9 mouse cellular contexts compared by ENCODE assay signal in genomic region chr14:55116425-55117200, GRCm38 (mm10). TPM values are rescaled to one million over a fixed set of nuclear protein-coding genes. Genes with fewer than 3 reads are reported as not detected.
DNase-seq lines count a peak whose midpoint lies in the region; ATAC-seq and TF ChIP-seq lines count a peak whose summit lies in the region.
"Had no signal": no experiment of that assay in that cellular context is flagged by ENCODE, and none has a peak within 500 bp of the region (broad histone marks: within the 10 kb centered on the region; RNA-seq: fewer than 3 reads in every experiment).

TSS of gene Jph4 (minus strand) at chr14:55116935.

- peak; percentile 42 for DNase-seq in kidney, postnatal 10 days
- no peak for DNase-seq in kidney, adult 2 months
- peak; percentile 86 to 87 for DNase-seq in cerebellum, postnatal 14 days
- peak; percentile 60 for DNase-seq in hindbrain, embryonic 14.5 days (ENCODE audit: low spot score)
- no peak for DNase-seq in urinary bladder, postnatal 10 days (ENCODE audit: low spot score)
- no peak for DNase-seq in spleen, adult 12 weeks (ENCODE audit: low spot score)
- no peak for DNase-seq in ovary, adult 18-20 months (ENCODE audit: low spot score)

- no peaks in the 10 kb centered on the region; the same call in 1 of the 2 replicates for H3K27me3 ChIP-seq in kidney, adult 2 months (replicated peaks; ENCODE audit: control insufficient read depth, insufficient read depth, low read length)
- H3K27me3 ChIP-seq in hindbrain, embryonic 14.5 days (ENCODE audit: control insufficient read depth, insufficient read depth, low read length): peaks cover 10% of the 10 kb centered on the region; the same call in 1 of the 2 replicates
- H3K27me3 ChIP-seq in limb, embryonic 15.5 days: peaks cover 53% of the 10 kb centered on the region

- peak within 1 kb of the TSS; percentile 90 for H3K9ac ChIP-seq in hindbrain, embryonic 14.5 days
- H3K9ac ChIP-seq in limb, embryonic 15.5 days: no peak within 1 kb of the TSS

- no peak for TF ChIP-seq CTCF in kidney, adult 2 months (conservative IDR thresholded peaks at IDR 0.05; ENCODE audit: insufficient read depth, insufficient read length, low read depth, low read length)

- peak within 1 kb of the TSS; percentile 86 for H3K4me2 ChIP-seq in hindbrain, embryonic 14.5 days (replicated peaks)
- peak within 1 kb of the TSS; percentile 100 for H3K4me2 ChIP-seq in limb, embryonic 15.5 days

- H3K9me3 ChIP-seq in hindbrain, embryonic 14.5 days (ENCODE audit: control insufficient read depth, low read length): no peaks in the 10 kb centered on the region
- no peaks in the 10 kb centered on the region for H3K9me3 ChIP-seq in limb, embryonic 15.5 days

- peak; percentile 77 for ATAC-seq in hindbrain, embryonic 14.5 days (ENCODE audit: low FRiP score)
- no peak for ATAC-seq in limb, embryonic 15.5 days (ENCODE audit: insufficient number of reproducible peaks, low FRiP score, low TSS enrichment, low read depth)

- H3K36me3 ChIP-seq in kidney, adult 2 months (ENCODE audit: control insufficient read depth, insufficient read depth, low read length): no peaks in the 10 kb centered on the region
- H3K36me3 ChIP-seq in hindbrain, embryonic 14.5 days (replicated peaks; ENCODE audit: control insufficient read depth, insufficient read depth): peaks cover 14% of the 10 kb centered on the region
- H3K36me3 ChIP-seq in limb, embryonic 15.5 days: no peaks in the 10 kb centered on the region

- 16% methylated on average over 21 of the region's 21 CpGs for WGBS in kidney, adult 2 months
- WGBS in hindbrain, embryonic 14.5 days: 2% methylated on average over 21 of the region's 21 CpGs
- WGBS in limb, embryonic 15.5 days: 5% methylated on average over 21 of the region's 21 CpGs

- no peak within 1 kb of the TSS for H3K27ac ChIP-seq in kidney, adult 2 months (ENCODE audit: insufficient read depth, low read depth, low read length)
- H3K27ac ChIP-seq in hindbrain, embryonic 14.5 days: peak within 1 kb of the TSS; percentile 96
- H3K27ac ChIP-seq in limb, embryonic 15.5 days: peak within 1 kb of the TSS; percentile 50; the same call in 1 of the 2 replicates

- 0 out of 2 replicates have a peak, but pooled peaks cover 4% of the 10 kb centered on the region for H3K4me1 ChIP-seq in kidney, adult 2 months (ENCODE audit: control insufficient read depth, insufficient read depth, low read length)
- H3K4me1 ChIP-seq in hindbrain, embryonic 14.5 days (replicated peaks; ENCODE audit: control insufficient read depth, insufficient read depth, low read length): peaks cover 33% of the 10 kb centered on the region
- peaks cover 35% of the 10 kb centered on the region for H3K4me1 ChIP-seq in limb, embryonic 15.5 days

- H3K4me3 ChIP-seq in kidney, adult 2 months (ENCODE audit: insufficient read depth, low read depth, low read length): no peak within 1 kb of the TSS
- peak within 1 kb of the TSS; percentile 86 for H3K4me3 ChIP-seq in hindbrain, embryonic 14.5 days (replicated peaks; ENCODE audit: low read length)
- peak within 1 kb of the TSS; percentile 54 for H3K4me3 ChIP-seq in limb, embryonic 15.5 days

- no peak for TF ChIP-seq POLR2A in kidney, adult 2 months (IDR thresholded peaks at IDR 0.05; ENCODE audit: low read depth, low read length)

RNA-seq across cellular contexts. Expression of gene Jph4, which starts in this region (rescaled TPM):
- polyA plus RNA-seq in kidney, adult 2 months (2012; rRNA removed): 0.19 and 0.25 TPM in 2 replicates
- 35.4 and 42.7 TPM in 2 replicates for polyA plus RNA-seq in hindbrain, embryonic 14.5 days (2014; fragmentation: Nextera tagmentation; extraction: Ambion mirVana)
- 1.5 and 2.1 TPM in 2 replicates for polyA plus RNA-seq in limb, embryonic 15.5 days (2015; fragmentation: Nextera tagmentation; extraction: Ambion mirVana)
- polyA plus RNA-seq: liver, embryonic 16.5 days had no signal

Comparison
In these comparisons a context has a peak if more than half of its experiments do, and no peak if none do; other contexts are left out.
1. RNA of gene Jph4 (polyA plus RNA-seq): 35.4 to 42.7 TPM in hindbrain, embryonic 14.5 days; 1.5 to 2.1 TPM in limb, embryonic 15.5 days and 0.19 to 0.25 TPM in kidney, adult 2 months; every median in the first group is over 10 times any median in the second.
2. DNase-seq: peak in kidney, postnatal 10 days (single experiment), cerebellum, postnatal 14 days (2 of 2) and hindbrain, embryonic 14.5 days (single experiment); none in kidney, adult 2 months (single experiment), urinary bladder, postnatal 10 days (single experiment), spleen, adult 12 weeks (single experiment) and ovary, adult 18-20 months (single experiment).